Mouse (Mus musculus): ENCODE results near the gene Slc30a10. TPM values are rescaled to one million over a fixed set of nuclear protein-coding genes. Genes with fewer than 3 reads are reported as not detected.

The Slc30a10 gene
- polyA plus RNA-seq, 1 experiment from 2014 or later = 22.8 TPM

DNA sequence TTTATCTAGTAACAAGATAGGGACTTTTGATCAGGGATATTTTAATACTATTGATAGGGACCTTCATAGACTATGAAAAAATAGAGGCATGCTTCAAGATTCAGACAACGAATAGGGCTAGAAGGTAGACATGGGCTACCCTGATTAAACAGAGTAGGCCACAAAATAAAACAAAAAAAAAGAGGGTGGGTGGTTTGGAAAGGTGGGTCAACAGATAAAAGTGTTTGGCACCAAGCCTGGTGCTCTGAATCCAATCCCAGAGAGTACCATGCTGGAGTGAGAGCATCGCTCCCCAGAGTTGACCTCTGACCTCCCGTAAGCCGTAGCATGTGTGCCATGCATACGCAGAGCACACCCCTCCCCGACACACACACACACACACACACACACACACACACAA is 2.2 kb upstream of the Slc30a10 start:
- Histone ChIP-seq H3K4me2 (no peak overlapping the region), H3K9me3 (ENCODE audit: control insufficient read depth, low read length) (no peaks in the 10 kb centered on the region), H3K4me3 (ENCODE audit: low read depth, low read length) (no peak overlapping the region), H3K27ac (ENCODE audit: low read depth, low read length) (peak overlapping the region; percentile 68), H3K4me1 (replicated peaks; ENCODE audit: control insufficient read depth, insufficient read depth, low read length) (peaks cover 36% of the 10 kb centered on the region), H3K27me3 (replicated peaks; ENCODE audit: control insufficient read depth, insufficient read depth, low read length) (peaks cover 21% of the 10 kb centered on the region), H3K9ac (ENCODE audit: low read depth, low read length) (no peak overlapping the region), H3K36me3 (ENCODE audit: control insufficient read depth, insufficient read depth, low read length) (peaks cover 8% of the 10 kb centered on the region; the same call in 1 of the 2 replicates)
- no peak for DNase-seq (ENCODE audit: low spot score)
- no peak for ATAC-seq (replicated peaks; ENCODE audit: low FRiP score)
- WGBS = 84% methylated on average over 6 of the region's 6 CpGs

GRCm38 (mm10) chr1:185454144-185454543 is 504 bp upstream of the Slc30a10 start:
- Histone ChIP-seq H3K27me3 (replicated peaks; ENCODE audit: control insufficient read depth, insufficient read depth, low read length) (peaks cover 21% of the 10 kb centered on the region), H3K36me3 (ENCODE audit: control insufficient read depth, insufficient read depth, low read length) (peaks cover 8% of the 10 kb centered on the region; the same call in 1 of the 2 replicates), H3K27ac (ENCODE audit: low read depth, low read length) (peak overlapping the region; percentile 90), H3K9me3 (ENCODE audit: control insufficient read depth, low read length) (no peaks in the 10 kb centered on the region), H3K4me2 (peak overlapping the region; percentile 91), H3K4me3 (ENCODE audit: low read depth, low read length) (peak overlapping the region; percentile 87), H3K9ac (ENCODE audit: low read depth, low read length) (peak overlapping the region; percentile 64), H3K4me1 (replicated peaks; ENCODE audit: control insufficient read depth, insufficient read depth, low read length) (peaks cover 42% of the 10 kb centered on the region)
- 38% methylated on average over 4 of the region's 4 CpGs for WGBS
- ATAC-seq (replicated peaks; ENCODE audit: low FRiP score) = peak; percentile 10; the same call in 1 of the 2 replicates
- DNase-seq (ENCODE audit: low spot score) = no peak

GRCm38 (mm10) chr1:185454955-185455701 is 480 bp downstream of the Slc30a10 start:
- Histone ChIP-seq H3K9ac (ENCODE audit: low read depth, low read length) (peak overlapping the region; percentile 91), H3K27ac (ENCODE audit: low read depth, low read length) (peak overlapping the region; percentile 97), H3K4me1 (replicated peaks; ENCODE audit: control insufficient read depth, insufficient read depth, low read length) (peaks cover 42% of the 10 kb centered on the region), H3K4me3 (ENCODE audit: low read depth, low read length) (peak overlapping the region; percentile 87), H3K9me3 (ENCODE audit: control insufficient read depth, low read length) (no peaks in the 10 kb centered on the region), H3K36me3 (ENCODE audit: control insufficient read depth, insufficient read depth, low read length) (peaks cover 10% of the 10 kb centered on the region; the same call in 1 of the 2 replicates), H3K27me3 (replicated peaks; ENCODE audit: control insufficient read depth, insufficient read depth, low read length) (peaks cover 21% of the 10 kb centered on the region), H3K4me2 (peak overlapping the region; percentile 91)
- ATAC-seq (replicated peaks; ENCODE audit: low FRiP score) = peak; percentile 6; the same call in 1 of the 2 replicates
- DNase-seq (ENCODE audit: low spot score) = no peak
- WGBS = 2% methylated on average over 71 of the region's 71 CpGs

DNA sequence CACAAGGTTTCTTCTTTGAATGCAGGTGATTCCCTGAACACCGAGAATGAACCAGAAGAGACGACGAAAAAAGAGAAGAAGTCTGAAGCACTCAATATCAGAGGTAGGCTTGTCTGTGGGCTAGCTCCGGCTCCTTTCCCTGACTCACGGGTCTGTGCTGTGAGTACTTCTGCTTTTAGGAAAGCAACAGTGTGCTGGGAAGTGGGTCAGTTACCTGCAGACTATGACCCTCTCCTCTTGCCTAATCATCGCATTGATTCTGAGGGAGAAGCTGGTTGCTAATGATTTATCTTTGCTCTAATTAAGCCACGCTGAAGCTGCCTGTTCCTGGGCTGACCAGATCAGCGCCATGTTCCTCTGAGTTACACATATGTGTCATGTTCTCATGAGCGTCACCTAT is 1.7 kb downstream of the Slc30a10 start:
- Histone ChIP-seq H3K9ac (ENCODE audit: low read depth, low read length) (peak overlapping the region; percentile 91), H3K27me3 (replicated peaks; ENCODE audit: control insufficient read depth, insufficient read depth, low read length) (peaks cover 21% of the 10 kb centered on the region), H3K4me3 (ENCODE audit: low read depth, low read length) (peak overlapping the region; percentile 87), H3K36me3 (ENCODE audit: control insufficient read depth, insufficient read depth, low read length) (peaks cover 13% of the 10 kb centered on the region), H3K4me1 (replicated peaks; ENCODE audit: control insufficient read depth, insufficient read depth, low read length) (peaks cover 36% of the 10 kb centered on the region), H3K9me3 (ENCODE audit: control insufficient read depth, low read length) (no peaks in the 10 kb centered on the region), H3K27ac (ENCODE audit: low read depth, low read length) (peak overlapping the region; percentile 97), H3K4me2 (peak overlapping the region; percentile 91)
- ATAC-seq (replicated peaks; ENCODE audit: low FRiP score) = no peak
- DNase-seq (ENCODE audit: low spot score) = no peak
- 61% methylated on average over 9 of the region's 9 CpGs for WGBS

DNA sequence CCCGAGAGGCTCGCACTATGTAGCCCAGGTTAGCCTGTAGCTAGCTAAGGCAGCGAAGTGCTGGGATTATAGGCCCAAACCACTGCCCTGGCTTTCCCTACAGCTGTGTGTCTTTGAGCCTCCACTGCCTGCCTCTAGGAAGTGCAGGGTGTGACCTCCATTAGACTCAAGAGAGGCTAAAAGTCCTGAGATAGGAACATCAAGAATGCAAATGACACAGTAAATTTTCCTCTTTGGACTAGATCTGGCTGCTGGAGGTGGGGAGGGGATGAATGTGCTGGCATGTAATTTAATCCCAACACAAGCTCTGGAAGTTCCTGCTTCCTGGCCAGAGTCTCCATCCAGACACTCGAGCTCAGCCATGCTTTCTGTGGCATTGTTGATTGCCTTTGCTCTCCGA is 5.4 kb downstream of the Slc30a10 start:
- Histone ChIP-seq H3K9ac (ENCODE audit: low read depth, low read length) (peak overlapping the region; percentile 44; the same call in 1 of the 2 replicates), H3K4me3 (ENCODE audit: low read depth, low read length) (no peak overlapping the region), H3K4me2 (peak overlapping the region; percentile 91), H3K27ac (ENCODE audit: low read depth, low read length) (no peak overlapping the region), H3K9me3 (ENCODE audit: control insufficient read depth, low read length) (no peaks in the 10 kb centered on the region), H3K4me1 (replicated peaks; ENCODE audit: control insufficient read depth, insufficient read depth, low read length) (peaks cover 20% of the 10 kb centered on the region), H3K27me3 (replicated peaks; ENCODE audit: control insufficient read depth, insufficient read depth, low read length) (peaks cover 13% of the 10 kb centered on the region), H3K36me3 (ENCODE audit: control insufficient read depth, insufficient read depth, low read length) (peaks cover 17% of the 10 kb centered on the region)
- ATAC-seq (replicated peaks; ENCODE audit: low FRiP score) (no peak), DNase-seq (ENCODE audit: low spot score) (no peak)
- WGBS = 86% methylated on average over 5 of the region's 5 CpGs

DNA sequence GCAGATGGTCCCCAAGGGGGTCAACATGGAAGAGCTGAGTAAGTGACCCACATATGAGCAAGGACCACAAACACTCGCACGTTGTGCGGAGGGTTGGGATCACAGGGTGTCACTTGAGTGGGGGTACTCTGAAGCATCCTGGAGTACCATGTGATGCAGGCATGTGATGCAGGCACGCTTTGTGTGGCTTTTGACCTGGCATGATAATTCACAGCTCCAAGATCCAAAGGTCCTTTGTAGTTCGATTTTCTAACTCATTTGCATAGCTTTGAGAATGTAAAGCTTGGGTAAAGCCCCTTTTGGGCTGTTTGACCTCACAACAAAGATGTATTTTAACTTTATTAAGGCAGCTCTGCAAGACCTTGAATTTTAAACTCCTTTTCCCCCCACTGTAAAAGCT is 8.2 kb downstream of the Slc30a10 start:
- peaks cover 10% of the 10 kb centered on the region for H3K4me1 ChIP-seq (replicated peaks; ENCODE audit: control insufficient read depth, insufficient read depth, low read length)
- H3K9me3 ChIP-seq (ENCODE audit: control insufficient read depth, low read length) = no peaks in the 10 kb centered on the region
- 73% methylated on average over 5 of the region's 5 CpGs for WGBS
- no peak overlapping the region for H3K9ac ChIP-seq (ENCODE audit: low read depth, low read length)
- H3K36me3 ChIP-seq (ENCODE audit: control insufficient read depth, insufficient read depth, low read length) = peaks cover 8% of the 10 kb centered on the region; the same call in 1 of the 2 replicates
- ATAC-seq (replicated peaks; ENCODE audit: low FRiP score) = no peak
- no peak overlapping the region for H3K4me3 ChIP-seq (ENCODE audit: low read depth, low read length)
- no peak overlapping the region for H3K4me2 ChIP-seq
- DNase-seq (ENCODE audit: low spot score) = no peak
- no peaks in the 10 kb centered on the region for H3K27me3 ChIP-seq (replicated peaks; ENCODE audit: control insufficient read depth, insufficient read depth, low read length)
- no peak overlapping the region for H3K27ac ChIP-seq (ENCODE audit: low read depth, low read length)

DNA sequence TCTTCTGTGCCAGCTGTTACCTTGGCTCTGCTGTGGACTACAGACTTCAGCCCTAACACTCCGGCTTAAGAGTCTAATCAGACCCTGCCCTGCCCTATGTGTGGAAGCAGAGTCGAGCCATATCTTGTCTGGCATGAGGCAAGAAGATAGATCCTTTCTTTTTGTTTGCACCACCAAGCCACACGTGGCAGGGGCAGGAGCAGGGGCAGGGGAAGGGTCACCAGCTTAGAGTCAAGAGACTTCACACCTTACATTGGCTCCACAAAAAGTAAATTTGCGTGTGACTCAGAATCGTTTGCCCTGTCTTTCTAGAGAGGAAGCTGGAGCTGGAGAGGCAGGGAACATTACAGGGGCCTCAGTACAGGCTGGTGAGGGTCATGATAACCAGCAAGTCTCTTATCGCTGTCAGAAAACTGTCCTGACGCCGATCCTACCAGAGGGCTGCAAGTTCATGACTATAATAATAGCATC is 14.9 kb downstream of the Slc30a10 start:
- WGBS = 36% methylated on average over 8 of the region's 8 CpGs
- peak; percentile 50 for DNase-seq (ENCODE audit: low spot score)
- Histone ChIP-seq H3K27ac (ENCODE audit: low read depth, low read length) (peak overlapping the region; percentile 96), H3K4me1 (replicated peaks; ENCODE audit: control insufficient read depth, insufficient read depth, low read length) (peaks cover 51% of the 10 kb centered on the region), H3K27me3 (replicated peaks; ENCODE audit: control insufficient read depth, insufficient read depth, low read length) (no peaks in the 10 kb centered on the region), H3K36me3 (ENCODE audit: control insufficient read depth, insufficient read depth, low read length) (peaks cover 2% of the 10 kb centered on the region; the same call in 1 of the 2 replicates), H3K4me2 (peak overlapping the region; percentile 38), H3K9ac (ENCODE audit: low read depth, low read length) (peak overlapping the region; percentile 49; the same call in 1 of the 2 replicates), H3K9me3 (ENCODE audit: control insufficient read depth, low read length) (no peaks in the 10 kb centered on the region), H3K4me3 (ENCODE audit: low read depth, low read length) (no peak overlapping the region)
- ATAC-seq (replicated peaks; ENCODE audit: low FRiP score) = peak; percentile 85

- peak overlapping the region; percentile 96 for H3K27ac ChIP-seq (ENCODE audit: low read depth, low read length)
- peak overlapping the region; percentile 22; the same call in 1 of the 2 replicates for H3K4me3 ChIP-seq (ENCODE audit: low read depth, low read length)
- H3K36me3 ChIP-seq (ENCODE audit: control insufficient read depth, insufficient read depth, low read length) = no peaks in the 10 kb centered on the region
- no peaks in the 10 kb centered on the region for H3K9me3 ChIP-seq (ENCODE audit: control insufficient read depth, low read length)
- H3K4me1 ChIP-seq (replicated peaks; ENCODE audit: control insufficient read depth, insufficient read depth, low read length) = peaks cover 61% of the 10 kb centered on the region
- H3K9ac ChIP-seq (ENCODE audit: low read depth, low read length) = peak overlapping the region; percentile 62
- H3K4me2 ChIP-seq = peak overlapping the region; percentile 61
- ATAC-seq (replicated peaks; ENCODE audit: low FRiP score) (peak; percentile 87), DNase-seq (ENCODE audit: low spot score) (peak; percentile 74)
- WGBS = 22% methylated on average over 8 of the region's 8 CpGs
- H3K27me3 ChIP-seq (replicated peaks; ENCODE audit: control insufficient read depth, insufficient read depth, low read length) = no peaks in the 10 kb centered on the region
These were observed 17.5 kb downstream of the Slc30a10 start for GRCm38 (mm10) chr1:185472025-185472720.

Data from liver, embryonic 11.5 days (tissue).